Mouse (Mus musculus) CH12.LX (cell line): ENCODE measurements at regions not wholly inside any gene's neighbourhood (a gene's known extent, or its start where the extent isn't known, plus 50 kb on each side); places are given as distances from the start of the nearest gene placed in this dataset.

Source experiments
- MAX ChIP-seq: IDR thresholded peaks from 2 replicates; pipeline ENCODE4 v1.6.1; 2011; ENCODE audit warnings: low read length, improper control_type of control experiment
- SMC3 ChIP-seq: IDR thresholded peaks from 2 replicates; pipeline ENCODE4 v1.6.1; 2011; ENCODE audit warnings: low read depth, low read length, improper control_type of control experiment

DNA sequence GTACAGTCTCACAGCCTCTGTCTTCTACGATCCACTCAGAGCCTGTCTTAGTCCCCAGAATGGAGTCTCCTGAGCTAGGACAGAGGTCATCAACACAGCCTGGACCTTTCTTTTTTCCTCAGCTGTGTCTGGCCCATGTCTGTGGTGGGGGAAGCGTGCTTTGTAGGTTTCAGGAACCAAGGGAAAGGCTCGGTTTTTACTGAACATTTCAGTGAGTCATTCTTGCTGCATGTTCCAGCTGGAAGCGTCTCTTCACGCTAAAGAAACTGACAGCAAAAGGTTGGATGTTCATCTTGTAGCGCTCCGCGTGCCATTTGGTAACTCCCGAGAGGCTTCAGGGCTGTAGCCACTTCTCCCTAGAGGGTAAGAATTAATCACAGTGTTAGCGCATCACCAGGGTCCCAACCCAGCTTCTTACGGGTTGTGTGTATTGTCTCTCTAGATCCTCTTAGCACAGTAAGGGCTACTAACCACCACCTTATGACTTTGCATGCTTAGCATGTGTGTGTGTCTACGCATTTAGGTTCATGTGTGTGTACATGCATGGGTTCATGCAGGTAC, 280.2 kb downstream of the Gm49356 start:
- TF ChIP-seq SMC3 (no peak), MAX (no peak)
